Mouse (Mus musculus): Measurements from ENCODE around the gene Adra1b. TPM values are rescaled to one million over a fixed set of nuclear protein-coding genes. Genes with fewer than 3 reads are reported as not detected.
A peak's percentile ranks its signal among the peaks of the same experiment; 100 is the strongest.

Gene Adra1b
- total and polyA plus RNA-seq, 3 experiments: not detected

DNA sequence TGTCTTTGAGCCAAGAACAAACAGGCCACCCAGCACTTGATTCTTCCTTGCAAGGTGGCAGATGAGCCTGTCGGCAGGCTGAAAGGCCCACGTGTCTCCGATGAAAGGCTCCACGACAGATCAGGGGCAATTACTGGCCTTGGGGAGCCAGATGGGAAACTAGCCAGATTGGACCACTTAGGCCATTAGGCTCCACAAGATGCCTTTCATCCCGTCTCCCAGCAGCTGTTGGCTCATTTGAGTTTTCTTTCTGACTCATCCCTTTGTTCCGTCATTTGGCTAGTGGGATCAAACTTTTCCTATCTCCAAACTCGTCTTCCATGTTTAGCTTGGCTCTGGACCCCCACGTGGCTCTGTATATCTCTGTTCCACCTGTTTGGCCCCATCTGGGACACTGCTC, 105.0 kb downstream of the Adra1b start:
- no peaks in the 10 kb centered on the region for H3K79me2 ChIP-seq (ENCODE audit: control insufficient read depth, insufficient read depth, low read length, poor library complexity)
- no peak for TF ChIP-seq ZC3H11A (IDR thresholded peaks at IDR 0.05; ENCODE audit: low read depth, low read length)
- no peak for TF ChIP-seq NELFE (IDR thresholded peaks at IDR 0.05; ENCODE audit: low read depth, low read length)
- no peak for TF ChIP-seq ETS1 (IDR thresholded peaks at IDR 0.05; ENCODE audit: low read depth, low read length)
- H3K9ac ChIP-seq (ENCODE audit: control insufficient read depth, low read depth, low read length, poor library complexity, severe bottlenecking): no peak overlapping the region
- no peaks in the 10 kb centered on the region for H3K9me3 ChIP-seq (replicated peaks; ENCODE audit: insufficient read depth, low read length)
- H3K36me3 ChIP-seq (ENCODE audit: control insufficient read depth in 1 of 2, insufficient read depth in 2 of 2, low read length in 2 of 2): no peaks in the 10 kb centered on the region
- no peak overlapping the region for H3K4me3 ChIP-seq (ENCODE audit: control insufficient read depth in 1 of 2, insufficient read depth in 1 of 2, low read depth in 2 of 2, low read length in 2 of 2)
- H3K4me1 ChIP-seq (ENCODE audit: control insufficient read depth in 1 of 2, insufficient read depth in 2 of 2, low read length in 2 of 2): no peaks in the 10 kb centered on the region
- DNase-seq (ENCODE audit: low read depth, low spot score): no peak
- no peak overlapping the region for H3K27ac ChIP-seq (ENCODE audit: control insufficient read depth, low read depth, low read length)
- no peaks in the 10 kb centered on the region for H3K27me3 ChIP-seq (ENCODE audit: control insufficient read depth in 1 of 2, insufficient read depth in 2 of 2, low read length in 2 of 2)

DNA sequence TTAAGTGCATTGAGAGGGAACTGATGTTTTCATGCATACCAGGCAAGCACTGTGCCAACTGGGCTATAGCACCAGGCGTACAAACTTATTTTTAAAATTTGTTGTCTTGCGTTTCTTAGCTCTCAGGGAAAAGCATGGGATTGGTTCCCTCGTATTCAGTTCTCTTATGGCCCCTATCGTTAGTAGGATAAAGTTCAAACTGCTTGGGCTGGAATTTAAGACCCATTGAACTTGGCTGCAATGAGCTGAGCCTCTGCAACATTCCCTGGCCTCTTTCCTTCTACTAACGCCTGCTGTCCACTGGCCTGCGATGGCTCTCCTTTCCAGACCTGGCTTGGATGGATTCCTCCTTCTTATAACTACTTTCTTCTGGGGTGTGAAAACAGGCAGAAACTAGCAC, 110.6 kb downstream of the Adra1b start:
- Histone ChIP-seq H3K79me2 (ENCODE audit: control insufficient read depth, insufficient read depth, low read length, poor library complexity) (no peaks in the 10 kb centered on the region), H3K9ac (ENCODE audit: control insufficient read depth, low read depth, low read length, poor library complexity, severe bottlenecking) (no peak overlapping the region), H3K27me3 (ENCODE audit: control insufficient read depth in 1 of 2, insufficient read depth in 2 of 2, low read length in 2 of 2) (peaks cover 0 to 2% of the 10 kb centered on the region in 2 experiments; a peak in 1 of 4 replicates), H3K36me3 (ENCODE audit: control insufficient read depth in 1 of 2, insufficient read depth in 2 of 2, low read length in 2 of 2) (no peaks in the 10 kb centered on the region), H3K4me1 (ENCODE audit: control insufficient read depth in 1 of 2, insufficient read depth in 2 of 2, low read length in 2 of 2) (no peaks in the 10 kb centered on the region), H3K4me3 (ENCODE audit: control insufficient read depth in 1 of 2, insufficient read depth in 1 of 2, low read depth in 2 of 2, low read length in 2 of 2) (no peak overlapping the region), H3K9me3 (replicated peaks; ENCODE audit: insufficient read depth, low read length) (no peaks in the 10 kb centered on the region), H3K27ac (ENCODE audit: control insufficient read depth, low read depth, low read length) (no peak overlapping the region)
- no peak for DNase-seq (ENCODE audit: low read depth, low spot score)
- no peak for TF ChIP-seq SIN3A (IDR thresholded peaks at IDR 0.05; ENCODE audit: low read length)
- no peak for TF ChIP-seq USF1 (IDR thresholded peaks at IDR 0.05; ENCODE audit: low read depth, low read length)
- no peak for TF ChIP-seq EP300 (IDR thresholded peaks at IDR 0.05; ENCODE audit: low read depth in 1 of 2, low read length in 2 of 2)
- TF ChIP-seq KAT2A (conservative IDR thresholded peaks at IDR 0.05; ENCODE audit: low read depth, low read length): no peak
- no peak for TF ChIP-seq RCOR1 (IDR thresholded peaks at IDR 0.05; ENCODE audit: low read depth, low read length)

DNA sequence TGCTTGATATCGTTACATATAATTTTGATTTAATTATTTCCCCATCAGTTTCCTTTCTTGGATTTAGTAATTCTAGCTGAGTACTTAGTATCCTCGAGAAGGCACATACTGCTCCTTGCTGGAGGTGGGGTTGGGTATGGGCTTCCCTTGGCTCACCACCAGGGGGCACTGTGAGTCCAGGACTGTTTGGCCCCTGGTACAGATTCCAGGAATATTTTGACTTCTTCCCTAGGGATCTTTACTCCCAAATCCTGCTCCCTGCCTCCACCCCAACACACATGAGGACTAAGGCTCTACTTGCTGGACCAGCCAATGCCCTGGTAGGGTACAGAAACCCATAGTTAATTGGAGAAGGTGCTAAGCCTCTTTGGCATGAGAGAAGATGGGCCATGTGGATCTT, 117.2 kb downstream of the Adra1b start:
- DNase-seq (ENCODE audit: low read depth, low spot score): peak; percentile 43
- Histone ChIP-seq H3K36me3 (ENCODE audit: control insufficient read depth in 1 of 2, insufficient read depth in 2 of 2, low read length in 2 of 2) (no peaks in the 10 kb centered on the region), H3K4me1 (ENCODE audit: control insufficient read depth in 1 of 2, insufficient read depth in 2 of 2, low read length in 2 of 2) (no peaks in the 10 kb centered on the region), H3K79me2 (ENCODE audit: control insufficient read depth, insufficient read depth, low read length, poor library complexity) (no peaks in the 10 kb centered on the region), H3K9ac (ENCODE audit: control insufficient read depth, low read depth, low read length, poor library complexity, severe bottlenecking) (no peak overlapping the region), H3K27ac (ENCODE audit: control insufficient read depth, low read depth, low read length) (no peak overlapping the region), H3K27me3 (ENCODE audit: control insufficient read depth in 1 of 2, insufficient read depth in 2 of 2, low read length in 2 of 2) (peaks cover 0 to 2% of the 10 kb centered on the region in 2 experiments; a peak in 1 of 4 replicates), H3K4me3 (ENCODE audit: control insufficient read depth in 1 of 2, insufficient read depth in 1 of 2, low read depth in 2 of 2, low read length in 2 of 2) (no peak overlapping the region), H3K9me3 (replicated peaks; ENCODE audit: insufficient read depth, low read length) (no peaks in the 10 kb centered on the region)
- no peak for TF ChIP-seq POLR2AphosphoS5 (IDR thresholded peaks at IDR 0.05; ENCODE audit: borderline replicate concordance, low read depth, low read length)
- TF ChIP-seq NELFE (IDR thresholded peaks at IDR 0.05; ENCODE audit: low read depth, low read length): no peak
- TF ChIP-seq MAFK (IDR thresholded peaks at IDR 0.05; ENCODE audit: borderline replicate concordance, low read depth, low read length): no peak
- TF ChIP-seq MYB (IDR thresholded peaks at IDR 0.05; ENCODE audit: low read depth, low read length): no peak
- no peak for TF ChIP-seq ZNF384 (IDR thresholded peaks at IDR 0.05; ENCODE audit: low read depth, low read length)
- TF ChIP-seq SMC3 (IDR thresholded peaks at IDR 0.05; ENCODE audit: low read depth, low read length): peak; percentile 76
- TF ChIP-seq SIN3A (IDR thresholded peaks at IDR 0.05; ENCODE audit: low read length): no peak
- TF ChIP-seq MXI1 (IDR thresholded peaks at IDR 0.05; ENCODE audit: low read depth, low read length): no peak
- no peak for TF ChIP-seq ZKSCAN1 (IDR thresholded peaks at IDR 0.05; ENCODE audit: low read depth, low read length)
- TF ChIP-seq E2F4 (IDR thresholded peaks at IDR 0.05; ENCODE audit: borderline replicate concordance, low read depth, low read length): no peak
- peak; percentile 74 to 94 (median 77) for TF ChIP-seq CTCF (IDR thresholded peaks at IDR 0.05 in 2 of 3, conservative IDR thresholded peaks at IDR 0.05 in 1 of 3; ENCODE audit: control insufficient read depth in 1 of 3, insufficient read depth in 1 of 3, low read depth in 2 of 3, low read length in 3 of 3, poor library complexity in 1 of 3, severe bottlenecking in 1 of 3)
- TF ChIP-seq EP300 (IDR thresholded peaks at IDR 0.05; ENCODE audit: low read depth in 1 of 2, low read length in 2 of 2): no peak
- TF ChIP-seq BHLHE40 (IDR thresholded peaks at IDR 0.05; ENCODE audit: borderline replicate concordance, low read depth, low read length): no peak
- TF ChIP-seq ZC3H11A (IDR thresholded peaks at IDR 0.05; ENCODE audit: low read depth, low read length): peak; percentile 42; the same call in 1 of the 2 replicates
- TF ChIP-seq USF1 (IDR thresholded peaks at IDR 0.05; ENCODE audit: low read depth, low read length): no peak
- no peak for TF ChIP-seq ELF1 (IDR thresholded peaks at IDR 0.05; ENCODE audit: low read depth, low read length)
- TF ChIP-seq TAL1 (IDR thresholded peaks at IDR 0.05; ENCODE audit: low read length): no peak
- peak; percentile 63 for TF ChIP-seq RAD21 (IDR thresholded peaks at IDR 0.05; ENCODE audit: low read depth, low read length)
- no peak for TF ChIP-seq GABPA (IDR thresholded peaks at IDR 0.05; ENCODE audit: low read depth, low read length)
- TF ChIP-seq MYC (IDR thresholded peaks at IDR 0.05; ENCODE audit: low read depth, low read length): no peak
- TF ChIP-seq JUND (IDR thresholded peaks at IDR 0.05; ENCODE audit: low read depth, low read length): no peak
- no peak for TF ChIP-seq USF2 (IDR thresholded peaks at IDR 0.05; ENCODE audit: borderline replicate concordance in 1 of 2, insufficient read depth in 1 of 2, low read depth in 1 of 2, low read length in 2 of 2)
- no peak for TF ChIP-seq CHD1 (IDR thresholded peaks at IDR 0.05; ENCODE audit: low read depth, low read length)

Measured in MEL (cell line).